Mouse (Mus musculus): ENCODE results near the gene Gm614. TPM values are rescaled to one million over a fixed set of nuclear protein-coding genes. Genes with fewer than 3 reads are reported as not detected.
A peak's percentile ranks its signal among the peaks of the same experiment; 100 is the strongest.

Gm614 gene
- not detected in 2 replicates for polyA plus RNA-seq (2012; rRNA removed)

GRCm38 (mm10) chrX:101263892-101264291 lies at the start of gene Gm614:
Gene Gm614, minus strand, starts transcription at chrX:101263992.
- no peak within 1 kb of the TSS for H3K27ac ChIP-seq (ENCODE audit: insufficient read depth, low read length)
- no peaks in the 10 kb centered on the region for H3K4me1 ChIP-seq (ENCODE audit: control insufficient read depth, insufficient read depth, low read length)
- H3K4me3 ChIP-seq (ENCODE audit: insufficient read depth, low read length): no peak within 1 kb of the TSS
- no peak for TF ChIP-seq CTCF (IDR thresholded peaks at IDR 0.05; ENCODE audit: extremely low read depth, insufficient read depth, low read length)
- TF ChIP-seq POLR2A (IDR thresholded peaks at IDR 0.05; ENCODE audit: extremely low read depth, insufficient read depth, low read length): no peak

GRCm38 (mm10) chrX:101309299-101309698 lies 45.5 kb upstream of the Gm614 start:
- Histone ChIP-seq H3K4me3 (ENCODE audit: insufficient read depth, low read length) (no peak overlapping the region), H3K4me1 (ENCODE audit: control insufficient read depth, insufficient read depth, low read length) (peaks cover 5% of the 10 kb centered on the region), H3K27ac (ENCODE audit: insufficient read depth, low read length) (no peak overlapping the region)
- TF ChIP-seq POLR2A (IDR thresholded peaks at IDR 0.05; ENCODE audit: extremely low read depth, insufficient read depth, low read length): no peak
- no peak for TF ChIP-seq CTCF (IDR thresholded peaks at IDR 0.05; ENCODE audit: extremely low read depth, insufficient read depth, low read length)

GRCm38 (mm10) chrX:101304646-101305045 lies 40.9 kb upstream of the Gm614 start:
- Histone ChIP-seq H3K4me3 (ENCODE audit: insufficient read depth, low read length) (no peak overlapping the region), H3K4me1 (ENCODE audit: control insufficient read depth, insufficient read depth, low read length) (peaks cover 5% of the 10 kb centered on the region), H3K27ac (ENCODE audit: insufficient read depth, low read length) (no peak overlapping the region)
- TF ChIP-seq POLR2A (IDR thresholded peaks at IDR 0.05; ENCODE audit: extremely low read depth, insufficient read depth, low read length): no peak
- no peak for TF ChIP-seq CTCF (IDR thresholded peaks at IDR 0.05; ENCODE audit: extremely low read depth, insufficient read depth, low read length)

- peaks cover 4% of the 10 kb centered on the region for H3K4me1 ChIP-seq (ENCODE audit: control insufficient read depth, insufficient read depth, low read length)
- TF ChIP-seq CTCF (IDR thresholded peaks at IDR 0.05; ENCODE audit: extremely low read depth, insufficient read depth, low read length) (no peak), POLR2A (IDR thresholded peaks at IDR 0.05; ENCODE audit: extremely low read depth, insufficient read depth, low read length) (no peak)
- H3K27ac ChIP-seq (ENCODE audit: insufficient read depth, low read length): no peak overlapping the region
- peak overlapping the region; percentile 78 for H3K4me3 ChIP-seq (ENCODE audit: insufficient read depth, low read length)
Observed at GRCm38 (mm10) chrX:101301654-101302053, 37.9 kb upstream of the Gm614 start.

GRCm38 (mm10) chrX:101300427-101301030 lies 36.7 kb upstream of the Gm614 start:
- TF ChIP-seq CTCF (IDR thresholded peaks at IDR 0.05; ENCODE audit: extremely low read depth, insufficient read depth, low read length) (no peak), POLR2A (IDR thresholded peaks at IDR 0.05; ENCODE audit: extremely low read depth, insufficient read depth, low read length) (no peak)
- peaks cover 4% of the 10 kb centered on the region for H3K4me1 ChIP-seq (ENCODE audit: control insufficient read depth, insufficient read depth, low read length)
- H3K4me3 ChIP-seq (ENCODE audit: insufficient read depth, low read length): peak overlapping the region; percentile 78
- no peak overlapping the region; the same call in 1 of the 2 replicates for H3K27ac ChIP-seq (ENCODE audit: insufficient read depth, low read length)

- peaks cover 4% of the 10 kb centered on the region for H3K4me1 ChIP-seq (ENCODE audit: control insufficient read depth, insufficient read depth, low read length)
- H3K4me3 ChIP-seq (ENCODE audit: insufficient read depth, low read length): peak overlapping the region; percentile 78
- TF ChIP-seq CTCF (IDR thresholded peaks at IDR 0.05; ENCODE audit: extremely low read depth, insufficient read depth, low read length) (no peak), POLR2A (IDR thresholded peaks at IDR 0.05; ENCODE audit: extremely low read depth, insufficient read depth, low read length) (no peak)
- H3K27ac ChIP-seq (ENCODE audit: insufficient read depth, low read length): peak overlapping the region; percentile 96
Observed at GRCm38 (mm10) chrX:101299473-101300426, 36.0 kb upstream of the Gm614 start.

GRCm38 (mm10) chrX:101299055-101299454 lies 35.3 kb upstream of the Gm614 start, which contains the start of gene Nlgn3:
Gene Nlgn3, plus strand, starts transcription at chrX:101299168.
- H3K4me1 ChIP-seq (ENCODE audit: control insufficient read depth, insufficient read depth, low read length): peaks cover 2% of the 10 kb centered on the region
- H3K4me3 ChIP-seq (ENCODE audit: insufficient read depth, low read length): peak within 1 kb of the TSS; percentile 78
- peak within 1 kb of the TSS; percentile 96 for H3K27ac ChIP-seq (ENCODE audit: insufficient read depth, low read length)
- no peak for TF ChIP-seq CTCF (IDR thresholded peaks at IDR 0.05; ENCODE audit: extremely low read depth, insufficient read depth, low read length)
- TF ChIP-seq POLR2A (IDR thresholded peaks at IDR 0.05; ENCODE audit: extremely low read depth, insufficient read depth, low read length): no peak

- no peak for TF ChIP-seq POLR2A (IDR thresholded peaks at IDR 0.05; ENCODE audit: extremely low read depth, insufficient read depth, low read length)
- no peak for TF ChIP-seq CTCF (IDR thresholded peaks at IDR 0.05; ENCODE audit: extremely low read depth, insufficient read depth, low read length)
- Histone ChIP-seq H3K27ac (ENCODE audit: insufficient read depth, low read length) (no peak overlapping the region), H3K4me1 (ENCODE audit: control insufficient read depth, insufficient read depth, low read length) (no peaks in the 10 kb centered on the region), H3K4me3 (ENCODE audit: insufficient read depth, low read length) (no peak overlapping the region)
Observed at GRCm38 (mm10) chrX:101290111-101290510, 26.3 kb upstream of the Gm614 start.

- no peaks in the 10 kb centered on the region for H3K4me1 ChIP-seq (ENCODE audit: control insufficient read depth, insufficient read depth, low read length)
- TF ChIP-seq POLR2A (IDR thresholded peaks at IDR 0.05; ENCODE audit: extremely low read depth, insufficient read depth, low read length): no peak
- TF ChIP-seq CTCF (IDR thresholded peaks at IDR 0.05; ENCODE audit: extremely low read depth, insufficient read depth, low read length): no peak
- H3K27ac ChIP-seq (ENCODE audit: insufficient read depth, low read length): no peak overlapping the region
- no peak overlapping the region for H3K4me3 ChIP-seq (ENCODE audit: insufficient read depth, low read length)
Observed at GRCm38 (mm10) chrX:101289037-101289436, 25.2 kb upstream of the Gm614 start.
